Mouse (Mus musculus) midbrain, embryonic 11.5 days (tissue): ENCODE measurements around the gene Ranbp3l. TPM values are rescaled to one million over a fixed set of nuclear protein-coding genes. Genes with fewer than 3 reads are reported as not detected.

Experiments
- ATAC-seq: fragments of 200-750 bp; cut with Nextera tagmentation; 2 replicates; pipeline ENCODE4 v1.8.0; 2017; ENCODE audit warnings: moderate TSS enrichment, moderate library complexity; ENCODE audit not compliant: low FRiP score
- DNase-seq: peaks from one replicate; pipeline ENCODE4 v3.0.0; 2015; ENCODE audit warnings: low spot score; ENCODE audit errors: missing footprints
- H3K27ac ChIP-seq: fragments of 300-500 bp; sonication (generic); 2 replicates; pipeline ENCODE4 v1.5.1; 2014; ENCODE audit warnings: low read depth, low read length
- H3K27me3 ChIP-seq: fragments of 300-500 bp; sonication (generic); 2 replicates; pipeline ENCODE4 v1.6.1; 2014; ENCODE audit warnings: mild to moderate bottlenecking, low read length, moderate library complexity, mixed read lengths; ENCODE audit not compliant: control insufficient read depth, insufficient read depth
- H3K36me3 ChIP-seq: fragments of 300-500 bp; sonication (generic); 2 replicates; pipeline ENCODE4 v1.6.1; 2014; ENCODE audit warnings: mild to moderate bottlenecking, low read length, moderate library complexity, mixed read lengths; ENCODE audit not compliant: control insufficient read depth, insufficient read depth
- H3K4me1 ChIP-seq: fragments of 300-500 bp; sonication (generic); 2 replicates; pipeline ENCODE4 v1.6.1; 2014; ENCODE audit warnings: low read length; ENCODE audit not compliant: control insufficient read depth, insufficient read depth
- H3K4me2 ChIP-seq: fragments of 300-500 bp; sonication (generic); 2 replicates; pipeline ENCODE4 v1.6.1; 2014; ENCODE audit warnings: mild to moderate bottlenecking, moderate library complexity
- H3K4me3 ChIP-seq: fragments of 300-500 bp; sonication (generic); 2 replicates; pipeline ENCODE4 v1.5.1; 2014; ENCODE audit warnings: low read depth, low read length
- H3K9ac ChIP-seq: fragments of 300-500 bp; sonication (generic); 2 replicates; pipeline ENCODE4 v1.6.1; 2014; ENCODE audit warnings: low read length
- H3K9me3 ChIP-seq: fragments of 300-500 bp; sonication (generic); 2 replicates; pipeline ENCODE4 v1.6.1; 2016; ENCODE audit warnings: low read length; ENCODE audit not compliant: control insufficient read depth
- WGBS: fragments of 180-500 bp; shearing (Covaris S2); extraction: QIAGEN DNeasy Blood & Tissue Kit; methylation state at CpG from one replicate; pipeline ENCODE4 v1.1.7; 2014; 5-methylcytosine and 5-hydroxymethylcytosine counted together
- polyA plus RNA-seq: library from polyadenylated mRNA; unstranded; fragments of >200 nt; fragmentation: Nextera tagmentation; extraction: Ambion mirVana; gene quantifications from 2 replicates; pipeline ENCODE4 v1.2.1, GENCODE M21; 2014

The Ranbp3l gene
- polyA plus RNA-seq, 1 experiment from 2014 or later: 3.3 TPM

- Histone ChIP-seq H3K9ac (no peak overlapping the region), H3K27ac (no peak overlapping the region), H3K27me3 (no peaks in the 10 kb centered on the region), H3K36me3 (no peaks in the 10 kb centered on the region), H3K4me3 (no peak overlapping the region), H3K4me2 (no peak overlapping the region), H3K9me3 (no peaks in the 10 kb centered on the region), H3K4me1 (no peaks in the 10 kb centered on the region)
- WGBS: 82% methylated on average over 10 of the region's 10 CpGs
- peak; percentile 52; the same call in 1 of the 2 replicates for ATAC-seq
- DNase-seq: no peak
Observed at GRCm38 (mm10) chr15:9100446-9101077, 132.8 kb downstream of the Ranbp3l start.

- Histone ChIP-seq H3K9ac (no peak overlapping the region), H3K36me3 (no peaks in the 10 kb centered on the region), H3K4me2 (no peak overlapping the region), H3K4me3 (no peak overlapping the region), H3K27me3 (no peaks in the 10 kb centered on the region), H3K27ac (no peak overlapping the region), H3K4me1 (no peaks in the 10 kb centered on the region), H3K9me3 (no peaks in the 10 kb centered on the region)
- DNase-seq: no peak
- ATAC-seq: no peak
- WGBS: 94% methylated on average over 13 of the region's 13 CpGs
Observed at GRCm38 (mm10) chr15:9106303-9107074, 138.7 kb downstream of the Ranbp3l start.

GRCm38 (mm10) chr15:9110526-9111347 lies 143.0 kb downstream of the Ranbp3l start:
- Histone ChIP-seq H3K9ac (no peak overlapping the region), H3K4me2 (no peak overlapping the region), H3K27ac (no peak overlapping the region), H3K27me3 (no peaks in the 10 kb centered on the region), H3K4me3 (no peak overlapping the region), H3K9me3 (no peaks in the 10 kb centered on the region), H3K4me1 (no peaks in the 10 kb centered on the region), H3K36me3 (peaks cover 9% of the 10 kb centered on the region)
- DNase-seq (peak; percentile 79), ATAC-seq (no peak)
- 90% methylated on average over 6 of the region's 6 CpGs for WGBS

GRCm38 (mm10) chr15:9111648-9112047 lies 143.9 kb downstream of the Ranbp3l start:
- H3K4me3 ChIP-seq: no peak overlapping the region
- no peak overlapping the region for H3K27ac ChIP-seq
- WGBS: 89% methylated on average over 3 of the region's 3 CpGs
- H3K9me3 ChIP-seq: no peaks in the 10 kb centered on the region
- no peak overlapping the region for H3K4me2 ChIP-seq
- H3K36me3 ChIP-seq: peaks cover 12% of the 10 kb centered on the region
- no peak overlapping the region for H3K9ac ChIP-seq
- ATAC-seq (no peak), DNase-seq (no peak)
- no peaks in the 10 kb centered on the region for H3K27me3 ChIP-seq
- no peaks in the 10 kb centered on the region for H3K4me1 ChIP-seq

GRCm38 (mm10) chr15:9113556-9113955 lies 145.8 kb downstream of the Ranbp3l start:
- ATAC-seq (no peak), DNase-seq (no peak)
- Histone ChIP-seq H3K9me3 (no peaks in the 10 kb centered on the region), H3K36me3 (peaks cover 12% of the 10 kb centered on the region), H3K27ac (no peak overlapping the region), H3K4me2 (no peak overlapping the region), H3K27me3 (no peaks in the 10 kb centered on the region), H3K4me1 (no peaks in the 10 kb centered on the region), H3K9ac (no peak overlapping the region), H3K4me3 (no peak overlapping the region)
- WGBS: 90% methylated on average over 9 of the region's 9 CpGs

- DNase-seq: no peak
- H3K27me3 ChIP-seq: no peaks in the 10 kb centered on the region
- peaks cover 12% of the 10 kb centered on the region for H3K36me3 ChIP-seq
- no peaks in the 10 kb centered on the region for H3K4me1 ChIP-seq
- H3K4me3 ChIP-seq: no peak overlapping the region
- no peak for ATAC-seq
- H3K27ac ChIP-seq: no peak overlapping the region
- no peak overlapping the region for H3K9ac ChIP-seq
- no peak overlapping the region for H3K4me2 ChIP-seq
- no peaks in the 10 kb centered on the region for H3K9me3 ChIP-seq
- 82% methylated on average over 4 of the region's 4 CpGs for WGBS
Observed at GRCm38 (mm10) chr15:9114131-9114530, 146.4 kb downstream of the Ranbp3l start.

- H3K36me3 ChIP-seq: peaks cover 12% of the 10 kb centered on the region
- WGBS: 77% methylated on average over 5 of the region's 5 CpGs
Observed at GRCm38 (mm10) chr15:9114599-9114998, 146.8 kb downstream of the Ranbp3l start.

More at GRCm38 (mm10) chr15:9114599-9114998, 146.8 kb downstream of the Ranbp3l start:
- ATAC-seq (peak; percentile 33; the same call in 1 of the 2 replicates), DNase-seq (no peak)
- no peaks in the 10 kb centered on the region for H3K27me3 ChIP-seq
- H3K4me3 ChIP-seq: no peak overlapping the region
- no peak overlapping the region for H3K9ac ChIP-seq
- H3K4me2 ChIP-seq: no peak overlapping the region
- H3K27ac ChIP-seq: no peak overlapping the region
- no peaks in the 10 kb centered on the region for H3K9me3 ChIP-seq
- H3K4me1 ChIP-seq: no peaks in the 10 kb centered on the region
